Comparison of ENCODE assay signal across 34 mouse cellular contexts in the genomic region with DNA sequence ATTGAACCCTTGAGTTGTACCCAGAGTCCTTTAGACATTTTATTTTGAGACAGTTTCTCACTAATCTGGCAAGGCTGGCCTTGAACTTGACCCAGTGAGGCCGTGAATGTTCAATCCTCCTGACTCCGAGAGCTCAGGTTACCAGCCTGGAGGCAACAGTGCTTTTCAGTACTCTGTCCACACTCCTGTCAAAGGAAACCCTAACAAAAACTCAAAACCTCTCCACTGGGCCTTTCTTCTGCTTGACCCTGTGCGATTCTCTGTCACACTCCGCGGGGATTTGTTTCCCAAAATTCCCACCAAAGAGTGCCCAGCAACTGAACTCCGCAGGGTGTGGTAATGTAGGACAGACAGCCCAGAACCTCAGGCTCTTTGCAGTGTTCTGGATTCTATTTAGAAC.
"Had no signal": no experiment of that assay in that cellular context is flagged by ENCODE, and none has a peak within 500 bp of the region (broad histone marks: within the 10 kb centered on the region; RNA-seq: fewer than 3 reads in every experiment).

No protein-coding gene starts in this region.

- H3K36me3 ChIP-seq: heart, embryonic 12.5 days; heart, embryonic 13.5 days; heart, embryonic 15.5 days; hindbrain, embryonic 10.5 days; hindbrain, embryonic 12.5 days; hindbrain, embryonic 13.5 days; hindbrain, embryonic 15.5 days; intestine, embryonic 15.5 days; kidney, embryonic 15.5 days had no signal

- H3K9ac ChIP-seq: heart, embryonic 12.5 days; heart, embryonic 13.5 days; heart, embryonic 15.5 days; hindbrain, embryonic 12.5 days; hindbrain, embryonic 13.5 days; hindbrain, embryonic 14.5 days; hindbrain, embryonic 15.5 days; intestine, embryonic 15.5 days; kidney, embryonic 15.5 days had no signal

- H3K9me3 ChIP-seq: heart, embryonic 12.5 days; heart, embryonic 13.5 days; heart, embryonic 15.5 days; hindbrain, embryonic 10.5 days; hindbrain, embryonic 12.5 days; hindbrain, embryonic 13.5 days; hindbrain, embryonic 15.5 days; intestine, embryonic 15.5 days; kidney, embryonic 15.5 days had no signal

- H3K27me3 ChIP-seq: heart, embryonic 12.5 days; heart, embryonic 13.5 days; heart, embryonic 15.5 days; hindbrain, embryonic 12.5 days; hindbrain, embryonic 13.5 days; hindbrain, embryonic 15.5 days; intestine, embryonic 15.5 days; kidney, embryonic 15.5 days had no signal

- H3K4me1 ChIP-seq: heart, embryonic 12.5 days; heart, embryonic 13.5 days; heart, embryonic 15.5 days; hindbrain, embryonic 10.5 days; hindbrain, embryonic 12.5 days; hindbrain, embryonic 13.5 days; hindbrain, embryonic 15.5 days; intestine, embryonic 15.5 days; kidney, embryonic 15.5 days had no signal

- H3K4me2 ChIP-seq: heart, embryonic 12.5 days; heart, embryonic 13.5 days; heart, embryonic 15.5 days; hindbrain, embryonic 12.5 days; hindbrain, embryonic 13.5 days; hindbrain, embryonic 14.5 days; hindbrain, embryonic 15.5 days; intestine, embryonic 15.5 days; kidney, embryonic 15.5 days had no signal

- H3K4me3 ChIP-seq: heart, embryonic 12.5 days; heart, embryonic 13.5 days; heart, embryonic 15.5 days; hindbrain, embryonic 10.5 days; hindbrain, embryonic 12.5 days; hindbrain, embryonic 13.5 days; hindbrain, embryonic 15.5 days; intestine, embryonic 15.5 days; kidney, embryonic 15.5 days; layer of hippocampus, adult 2 months; left cerebral cortex, adult 2 months had no signal

- H3K27ac ChIP-seq: heart, embryonic 13.5 days; heart, embryonic 15.5 days; hindbrain, embryonic 10.5 days; hindbrain, embryonic 12.5 days; hindbrain, embryonic 13.5 days; hindbrain, embryonic 14.5 days; hindbrain, embryonic 15.5 days; hindbrain, postnatal 0 days; intestine, embryonic 15.5 days; kidney, embryonic 15.5 days; kidney, postnatal 0 days; layer of hippocampus, adult 2 months; left cerebral cortex, adult 2 months had no signal

- DNase-seq: heart, postnatal 10 days; heart, postnatal 14 days; heart, postnatal 36 days; heart, postnatal 4 days; kidney, adult 11 months; kidney, adult 18-20 months; kidney, adult 2 months; kidney, adult 8-10 months; kidney, adult 9 months; kidney, postnatal 10 days; kidney, postnatal 14 days; kidney, postnatal 25 days; kidney, postnatal 36 days; kidney, postnatal 4 days; layer of hippocampus, adult 9-11 months; layer of hippocampus, postnatal 36 days had no signal

- ATAC-seq: hindbrain, embryonic 16.5 days; hindbrain, postnatal 0 days; inflammation-experienced regulatory T-cells, adult 6 months; intestine, embryonic 15.5 days; intestine, embryonic 16.5 days; intestine, postnatal 0 days had no signal
